Mouse (Mus musculus): ENCODE data around the gene Kcnab1. TPM values are rescaled to one million over a fixed set of nuclear protein-coding genes. Genes with fewer than 3 reads are reported as not detected.

Kcnab1 gene
- total RNA-seq, 2 experiments from 2014 or later, result 10.1 to 20.5 TPM

GRCm38 (mm10) chr3:65405781-65406180 lies 296.6 kb downstream of the Kcnab1 start:
- no peak for DNase-seq

DNA sequence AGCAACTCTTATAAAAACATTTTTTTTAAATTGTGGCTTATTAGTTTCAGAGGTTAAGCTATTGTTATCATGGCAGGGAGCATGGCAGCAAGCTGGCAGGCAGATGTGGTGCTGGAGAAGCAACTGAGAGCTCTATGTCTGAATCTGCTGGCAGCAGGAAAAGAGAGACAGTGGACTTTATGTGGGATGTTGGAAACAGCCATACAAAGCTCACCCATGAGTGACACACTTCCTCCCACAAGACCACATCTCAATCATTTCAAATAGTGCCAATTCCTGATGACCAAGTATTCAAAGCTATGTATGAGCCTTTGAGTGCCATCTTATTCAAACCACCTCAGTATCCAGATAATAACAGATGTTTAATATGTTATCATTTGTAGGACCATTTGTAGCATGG lies 298.7 kb downstream of the Kcnab1 start:
- intact Hi-C loops (cut with DNase I), result no loop called here
- DNase-seq, result no peak

More at GRCm38 (mm10) chr3:65405781-65406180, 296.6 kb downstream of the Kcnab1 start:
- intact Hi-C loops (cut with DNase I), result no loop called here

GRCm38 (mm10) chr3:65416571-65416970 lies 307.4 kb downstream of the Kcnab1 start:
- intact Hi-C loops (cut with DNase I), result no loop called here
- no peak for DNase-seq

DNA sequence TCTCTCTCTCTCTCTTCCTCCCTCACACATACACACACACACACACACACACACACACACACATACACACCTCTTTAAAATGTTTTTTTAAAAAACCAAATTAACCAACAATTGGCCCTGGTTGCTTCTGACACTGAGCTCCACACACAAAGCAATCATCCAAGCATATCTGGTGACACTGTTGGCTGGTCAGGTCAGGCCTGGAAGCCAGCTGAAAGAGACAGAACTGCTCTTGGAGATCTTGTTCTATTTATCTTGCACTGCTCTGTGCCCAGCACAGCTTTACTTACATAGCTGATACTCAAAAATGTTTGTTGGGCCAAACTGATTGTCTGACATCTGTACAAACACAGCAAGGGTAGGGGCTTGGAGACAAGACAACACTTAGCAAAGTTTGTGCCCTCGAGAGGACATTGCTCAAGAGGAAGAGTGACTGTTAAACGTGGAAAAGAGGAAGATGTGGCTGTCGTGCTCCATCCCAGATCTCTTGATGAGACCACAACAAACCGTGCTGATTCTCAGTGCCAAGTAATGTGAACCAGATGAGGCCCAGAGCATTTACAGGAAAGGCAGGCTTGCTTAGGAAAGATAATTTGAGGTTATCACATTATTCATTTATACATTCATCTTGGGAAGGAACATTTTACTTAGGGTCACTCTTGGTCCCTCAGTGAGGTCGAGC lies 308.9 kb downstream of the Kcnab1 start:
- intact Hi-C loops (cut with DNase I), result no loop called here
- DNase-seq, result no peak

GRCm38 (mm10) chr3:65419706-65420105 lies 310.5 kb downstream of the Kcnab1 start:
- no peak for DNase-seq
- intact Hi-C loops (cut with DNase I), result no loop called here

Measured in gastrocnemius, postnatal 36 days (tissue).